Mouse (Mus musculus): ENCODE measurements at regions not wholly inside any gene's neighbourhood (a gene's known extent, or its start where the extent isn't known, plus 50 kb on each side); places are given as distances from the start of the nearest gene placed in this dataset.
"Not testable (repeated sequence)": the region's sequence is repeated elsewhere in the genome, so short reads cannot be mapped to it uniquely, and the experiment has no call there.

GRCm38 (mm10) chr2:147989616-147990015 lies 57.2 kb downstream of the Foxa2 start:
- H3K27me3 ChIP-seq (replicated peaks), result no peaks in the 10 kb centered on the region
- H3K4me2 ChIP-seq (replicated peaks), result no peak overlapping the region
- H3K9me3 ChIP-seq, result no peaks in the 10 kb centered on the region
- 78% methylated on average over 1 of the region's 1 CpGs for WGBS
- no peak overlapping the region for H3K4me3 ChIP-seq (replicated peaks)
- H3K4me1 ChIP-seq (replicated peaks), result peaks cover 4% of the 10 kb centered on the region; the same call in 1 of the 2 replicates
- no peaks in the 10 kb centered on the region for H3K36me3 ChIP-seq
- ATAC-seq, result no peak
- no peak overlapping the region for H3K27ac ChIP-seq
- no peak overlapping the region for H3K9ac ChIP-seq

GRCm38 (mm10) chr2:147988586-147988985 lies 58.2 kb downstream of the Foxa2 start:
- H3K36me3 ChIP-seq, result no peaks in the 10 kb centered on the region
- no peaks in the 10 kb centered on the region for H3K9me3 ChIP-seq
- H3K4me1 ChIP-seq (replicated peaks), result peaks cover 4% of the 10 kb centered on the region; the same call in 1 of the 2 replicates
- H3K27me3 ChIP-seq (replicated peaks), result no peaks in the 10 kb centered on the region
- no peak for ATAC-seq
- no peak overlapping the region for H3K9ac ChIP-seq
- no peak overlapping the region for H3K4me3 ChIP-seq (replicated peaks)
- no peak overlapping the region for H3K4me2 ChIP-seq (replicated peaks)
- H3K27ac ChIP-seq, result no peak overlapping the region

DNA sequence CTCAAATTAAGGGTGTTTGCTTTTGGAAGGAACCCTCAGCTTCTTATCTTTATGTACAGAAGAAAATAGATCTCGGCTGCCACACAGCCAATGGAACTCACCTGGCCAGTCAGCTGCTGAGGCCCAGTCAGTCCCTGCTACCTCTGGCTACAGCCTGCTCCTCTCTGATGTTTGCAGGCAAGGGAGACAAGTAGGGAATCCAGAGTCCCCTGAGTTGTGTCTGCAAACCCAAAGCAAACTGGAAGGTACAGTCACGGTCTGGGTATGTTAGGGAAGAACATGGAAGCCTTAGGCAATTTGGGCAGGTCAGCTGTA lies 61.6 kb downstream of the Foxa2 start:
- peak; percentile 84 for ATAC-seq
- no peaks in the 10 kb centered on the region for H3K36me3 ChIP-seq
- no peak overlapping the region for H3K4me2 ChIP-seq (replicated peaks)
- no peaks in the 10 kb centered on the region for H3K9me3 ChIP-seq
- H3K27me3 ChIP-seq (replicated peaks), result no peaks in the 10 kb centered on the region
- no peak overlapping the region for H3K9ac ChIP-seq
- no peaks in the 10 kb centered on the region for H3K4me1 ChIP-seq (replicated peaks)
- H3K4me3 ChIP-seq (replicated peaks), result no peak overlapping the region
- WGBS, result 30% methylated on average over 2 of the region's 2 CpGs
- H3K27ac ChIP-seq, result no peak overlapping the region

DNA sequence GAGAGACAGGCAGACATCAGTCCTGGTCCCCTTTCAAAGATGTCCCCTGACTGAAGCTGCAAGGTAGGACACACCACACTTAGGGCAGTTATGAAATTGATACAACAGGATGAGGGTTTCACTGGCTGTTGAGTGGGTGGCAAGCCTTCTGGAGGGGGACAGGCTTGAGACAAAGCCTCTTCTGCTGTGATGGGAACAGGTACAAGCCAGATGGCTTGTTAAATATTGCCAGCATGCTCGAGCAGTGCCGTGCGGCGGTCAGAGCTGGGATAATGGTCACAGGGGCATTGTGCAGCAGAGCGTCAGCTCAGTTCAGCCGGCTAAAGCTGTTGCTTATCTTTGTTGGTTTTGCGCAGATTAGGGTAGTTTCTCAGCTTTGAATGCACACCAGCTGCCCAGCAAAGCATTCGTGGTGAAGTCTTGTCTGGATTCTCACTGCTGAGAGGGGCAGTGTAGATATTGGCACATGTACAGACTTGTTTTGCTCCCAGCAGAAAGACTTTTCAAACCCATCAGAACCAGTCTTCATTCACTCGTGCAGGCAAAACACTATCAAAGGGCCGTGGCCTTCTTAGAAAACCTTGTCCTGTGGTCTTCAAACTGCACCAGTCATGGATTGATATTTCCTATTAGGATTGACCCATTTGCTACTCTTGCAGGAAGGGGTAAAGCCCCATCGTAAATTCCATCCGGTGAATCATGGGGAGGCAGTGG lies 62.1 kb downstream of the Foxa2 start:
- no peaks in the 10 kb centered on the region for H3K36me3 ChIP-seq
- 39% methylated on average over 12 of the region's 12 CpGs for WGBS
- no peak overlapping the region; the same call in 1 of the 2 replicates for H3K4me2 ChIP-seq (replicated peaks)
- H3K9me3 ChIP-seq, result no peaks in the 10 kb centered on the region
- no peaks in the 10 kb centered on the region for H3K4me1 ChIP-seq (replicated peaks)
- peak; percentile 86 for ATAC-seq
- H3K27ac ChIP-seq, result no peak overlapping the region
- no peaks in the 10 kb centered on the region for H3K27me3 ChIP-seq (replicated peaks)
- H3K4me3 ChIP-seq (replicated peaks), result no peak overlapping the region
- no peak overlapping the region for H3K9ac ChIP-seq

- H3K4me1 ChIP-seq (replicated peaks), result no peaks in the 10 kb centered on the region
- no peak for ATAC-seq
- H3K9me3 ChIP-seq, result no peaks in the 10 kb centered on the region
- no peak overlapping the region for H3K27ac ChIP-seq
- H3K9ac ChIP-seq, result no peak overlapping the region
- H3K4me2 ChIP-seq (replicated peaks), result no peak overlapping the region
- 81% methylated on average over 6 of the region's 6 CpGs for whole genome bisulfite sequencing
- H3K27me3 ChIP-seq (replicated peaks), result no peaks in the 10 kb centered on the region
- no peak overlapping the region for H3K4me3 ChIP-seq (replicated peaks)
- no peaks in the 10 kb centered on the region for H3K36me3 ChIP-seq
These were observed 65.8 kb downstream of the Foxa2 start for GRCm38 (mm10) chr2:147980929-147981479.

- no peak overlapping the region for H3K9ac ChIP-seq
- no peak for ATAC-seq
- H3K4me1 ChIP-seq (replicated peaks), result no peaks in the 10 kb centered on the region
- no peak overlapping the region for H3K4me3 ChIP-seq (replicated peaks)
- H3K27ac ChIP-seq, result no peak overlapping the region
- H3K36me3 ChIP-seq, result no peaks in the 10 kb centered on the region
- no peak overlapping the region for H3K4me2 ChIP-seq (replicated peaks)
- WGBS, result 94% methylated on average over 1 of the region's 1 CpGs
- H3K27me3 ChIP-seq (replicated peaks), result no peaks in the 10 kb centered on the region
- H3K9me3 ChIP-seq, result no peaks in the 10 kb centered on the region
These were observed 66.4 kb downstream of the Foxa2 start for GRCm38 (mm10) chr2:147980408-147980807.

DNA sequence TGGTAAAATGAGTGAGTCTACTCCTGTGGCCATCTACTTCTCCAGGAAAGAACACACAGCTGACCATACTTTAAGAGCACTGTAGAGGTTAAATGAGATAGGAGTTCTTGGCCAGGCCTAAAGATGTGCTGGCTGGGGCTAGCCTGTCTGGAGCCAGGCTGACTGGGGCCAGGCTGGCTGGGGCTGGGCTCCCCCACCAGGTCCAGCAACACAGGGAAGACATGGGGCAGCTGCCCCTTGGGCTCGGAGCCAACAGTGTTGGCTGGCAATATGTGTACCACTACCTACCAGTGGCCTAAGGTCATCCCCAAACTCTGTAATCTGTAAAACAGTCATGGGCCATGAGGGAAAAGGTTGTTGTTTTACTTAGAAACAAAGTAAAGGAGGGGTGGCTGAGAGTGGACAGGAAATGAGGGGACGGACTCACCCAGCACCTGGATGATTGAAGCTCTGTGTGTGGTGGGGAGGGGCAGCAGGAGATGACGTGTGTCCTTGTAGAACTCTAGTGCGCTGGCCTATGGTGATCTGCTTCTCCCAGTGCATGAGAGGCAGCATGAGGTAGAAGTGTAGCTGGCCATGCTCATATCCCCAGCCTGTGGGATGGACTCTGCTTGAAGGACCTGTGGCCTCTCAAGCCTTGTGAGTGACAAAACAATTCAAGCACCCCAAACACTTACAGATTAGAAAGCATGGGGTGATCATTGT lies 67.0 kb downstream of the Foxa2 start:
- H3K27ac ChIP-seq, result no peak overlapping the region
- H3K27me3 ChIP-seq (replicated peaks), result no peaks in the 10 kb centered on the region

DNA sequence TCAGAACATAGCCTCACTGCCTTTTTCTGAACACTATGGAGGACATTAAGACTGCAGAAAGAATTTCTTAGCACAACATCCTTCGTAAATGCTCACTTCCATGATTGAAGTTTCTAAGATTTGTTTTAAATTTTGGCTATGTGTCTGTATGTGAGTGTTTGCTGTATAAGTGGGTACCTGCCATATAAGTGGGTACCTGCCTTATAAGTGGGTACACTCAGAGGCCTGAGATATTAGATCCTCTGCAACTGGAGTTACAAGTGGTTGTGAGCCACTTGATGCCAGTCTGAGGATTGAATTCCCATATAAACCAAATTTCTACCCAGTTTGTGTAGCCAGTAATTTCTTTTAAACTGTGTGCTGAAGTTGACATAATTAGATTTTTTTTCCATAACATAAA lies 67.8 kb downstream of the Foxa2 start:
- Histone ChIP-seq H3K36me3 (no peaks in the 10 kb centered on the region), H3K4me2 (replicated peaks) (no peak overlapping the region), H3K9me3 (no peaks in the 10 kb centered on the region), H3K4me1 (replicated peaks) (no peaks in the 10 kb centered on the region), H3K27ac (no peak overlapping the region), H3K27me3 (replicated peaks) (no peaks in the 10 kb centered on the region), H3K9ac (no peak overlapping the region), H3K4me3 (replicated peaks) (no peak overlapping the region)
- 82% methylated on average over 1 of the region's 1 CpGs for WGBS
- no peak for ATAC-seq

More for the DNA sequence above, 67.0 kb downstream of the Foxa2 start:
- no peak overlapping the region for H3K4me3 ChIP-seq (replicated peaks)
- no peak overlapping the region for H3K9ac ChIP-seq
- no peaks in the 10 kb centered on the region for H3K36me3 ChIP-seq
- H3K9me3 ChIP-seq, result no peaks in the 10 kb centered on the region
- 71% methylated on average over 4 of the region's 4 CpGs for WGBS
- ATAC-seq, result no peak
- no peaks in the 10 kb centered on the region for H3K4me1 ChIP-seq (replicated peaks)
- no peak overlapping the region for H3K4me2 ChIP-seq (replicated peaks)

DNA sequence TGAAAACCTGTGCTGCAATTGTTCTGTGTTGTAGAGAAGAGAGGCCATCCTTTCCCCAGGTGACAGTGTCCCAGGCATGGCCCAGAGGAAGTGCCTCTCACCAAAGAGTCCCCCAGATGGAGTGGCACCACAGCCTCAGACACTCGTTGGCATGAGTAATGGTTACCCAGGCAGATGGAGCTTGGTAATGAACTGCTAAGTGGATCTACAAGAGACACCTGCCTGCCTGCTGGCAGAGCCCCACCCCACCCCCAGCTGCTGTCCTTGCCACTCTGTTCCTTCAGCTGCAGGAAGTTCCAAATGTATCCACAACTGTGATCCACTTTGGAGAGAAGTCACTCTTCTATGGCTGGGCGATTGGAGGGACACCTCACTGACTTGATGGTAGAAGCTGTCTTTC lies 72.0 kb downstream of the Foxa2 start:
- no peaks in the 10 kb centered on the region for H3K9me3 ChIP-seq
- no peak overlapping the region for H3K9ac ChIP-seq
- ATAC-seq, result peak; percentile 26; the same call in 1 of the 2 replicates
- no peaks in the 10 kb centered on the region for H3K4me1 ChIP-seq (replicated peaks)
- H3K36me3 ChIP-seq, result no peaks in the 10 kb centered on the region
- H3K4me3 ChIP-seq (replicated peaks), result no peak overlapping the region
- H3K27me3 ChIP-seq (replicated peaks), result no peaks in the 10 kb centered on the region
- H3K4me2 ChIP-seq (replicated peaks), result no peak overlapping the region
- 59% methylated on average over 2 of the region's 2 CpGs for WGBS
- no peak overlapping the region for H3K27ac ChIP-seq

DNA sequence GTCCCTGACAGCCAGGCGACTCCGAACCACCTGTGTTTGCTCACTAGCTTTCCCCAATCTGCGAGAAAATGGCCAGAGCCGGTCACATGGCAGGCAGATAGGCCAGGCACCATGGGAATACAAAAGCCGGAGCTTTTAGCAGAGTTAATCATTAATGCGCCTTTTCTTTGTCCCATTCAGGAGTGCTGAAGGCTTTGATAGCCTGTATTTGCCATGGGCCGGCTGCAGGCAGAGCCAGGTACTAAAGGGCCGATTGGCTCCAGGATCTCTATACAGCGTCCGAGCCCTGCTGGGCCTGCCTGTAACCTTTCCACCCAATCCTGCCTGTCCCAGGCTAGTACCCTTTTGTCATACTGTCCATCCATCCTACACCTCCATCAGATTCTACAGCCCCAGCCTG lies 78.1 kb downstream of the Foxa2 start:
- 48% methylated on average over 10 of the region's 10 CpGs for WGBS
- H3K4me3 ChIP-seq (replicated peaks), result no peak overlapping the region
- 0 out of 2 replicates have a peak overlapping the region, but pooled peaks have one; percentile 17 for H3K27ac ChIP-seq
- H3K27me3 ChIP-seq (replicated peaks), result no peaks in the 10 kb centered on the region
- no peaks in the 10 kb centered on the region for H3K36me3 ChIP-seq
- H3K4me1 ChIP-seq (replicated peaks), result no peaks in the 10 kb centered on the region
- no peak overlapping the region for H3K9ac ChIP-seq
- ATAC-seq, result peak; percentile 95
- no peaks in the 10 kb centered on the region for H3K9me3 ChIP-seq
- peak overlapping the region; percentile 43 for H3K4me2 ChIP-seq (replicated peaks)

- Histone ChIP-seq H3K36me3 (no peaks in the 10 kb centered on the region), H3K4me3 (replicated peaks) (no peak overlapping the region), H3K9me3 (no peaks in the 10 kb centered on the region), H3K27me3 (replicated peaks) (no peaks in the 10 kb centered on the region), H3K9ac (no peak overlapping the region), H3K27ac (0 out of 2 replicates have a peak overlapping the region, but pooled peaks have one; percentile 27), H3K4me2 (replicated peaks) (peak overlapping the region; percentile 43), H3K4me1 (replicated peaks) (no peaks in the 10 kb centered on the region)
- peak; percentile 70 for ATAC-seq
- 47% methylated on average over 9 of the region's 9 CpGs for whole genome bisulfite sequencing
These were observed 78.8 kb downstream of the Foxa2 start for GRCm38 (mm10) chr2:147967829-147968529.

GRCm38 (mm10) chr2:147963284-147963683 lies 83.5 kb downstream of the Foxa2 start:
- H3K4me2 ChIP-seq (replicated peaks); H3K9ac ChIP-seq; H3K4me3 ChIP-seq (replicated peaks); H3K4me1 ChIP-seq (replicated peaks); H3K27ac ChIP-seq; H3K36me3 ChIP-seq; H3K9me3 ChIP-seq; ATAC-seq; H3K27me3 ChIP-seq (replicated peaks): not testable (repeated sequence)
- WGBS, result 79% methylated on average over 1 of the region's 1 CpGs
